Mouse (Mus musculus): ENCODE data around the gene Igf2bp3. TPM values are rescaled to one million over a fixed set of nuclear protein-coding genes. Genes with fewer than 3 reads are reported as not detected.

The Igf2bp3 gene
- polyA plus RNA-seq, 1 experiment from 2014 or later = 122 TPM

GRCm38 (mm10) chr6:49057053-49058021 is 157.4 kb downstream of the Igf2bp3 start:
- ATAC-seq (ENCODE audit: insufficient number of reproducible peaks, insufficient read depth, low FRiP score, low TSS enrichment, low read depth) = 0 out of 2 replicates have a peak, but pooled peaks have one; percentile 31
- H3K36me3 ChIP-seq = no peaks in the 10 kb centered on the region
- peaks cover 4% of the 10 kb centered on the region; the same call in 1 of the 2 replicates for H3K9me3 ChIP-seq
- H3K4me3 ChIP-seq (replicated peaks) = no peak overlapping the region
- no peak overlapping the region for H3K9ac ChIP-seq (replicated peaks)
- 0 out of 2 replicates have a peak, but pooled peaks cover 3% of the 10 kb centered on the region for H3K27me3 ChIP-seq
- H3K4me1 ChIP-seq (replicated peaks) = peaks cover 8% of the 10 kb centered on the region; the same call in 1 of the 2 replicates
- WGBS = 43% methylated on average over 8 of the region's 8 CpGs
- no peak overlapping the region for H3K27ac ChIP-seq
- no peak overlapping the region for H3K4me2 ChIP-seq

GRCm38 (mm10) chr6:49056009-49056408 is 158.7 kb downstream of the Igf2bp3 start:
- Histone ChIP-seq H3K4me3 (replicated peaks) (no peak overlapping the region), H3K27me3 (0 out of 2 replicates have a peak, but pooled peaks cover 3% of the 10 kb centered on the region), H3K27ac (no peak overlapping the region), H3K4me1 (replicated peaks) (peaks cover 8% of the 10 kb centered on the region; the same call in 1 of the 2 replicates), H3K9me3 (peaks cover 4% of the 10 kb centered on the region; the same call in 1 of the 2 replicates), H3K4me2 (no peak overlapping the region), H3K9ac (replicated peaks) (no peak overlapping the region), H3K36me3 (no peaks in the 10 kb centered on the region)
- ATAC-seq (ENCODE audit: insufficient number of reproducible peaks, insufficient read depth, low FRiP score, low TSS enrichment, low read depth) = no peak
- WGBS = 82% methylated on average over 9 of the region's 9 CpGs

- 0 out of 2 replicates have a peak overlapping the region, but pooled peaks have one; percentile 0 for H3K27ac ChIP-seq
- H3K9me3 ChIP-seq = peaks cover 4% of the 10 kb centered on the region; the same call in 1 of the 2 replicates
- 18% methylated on average over 7 of the region's 7 CpGs for WGBS
- H3K9ac ChIP-seq (replicated peaks) = no peak overlapping the region
- 0 out of 2 replicates have a peak, but pooled peaks cover 3% of the 10 kb centered on the region for H3K27me3 ChIP-seq
- ATAC-seq (ENCODE audit: insufficient number of reproducible peaks, insufficient read depth, low FRiP score, low TSS enrichment, low read depth) = no peak
- no peak overlapping the region for H3K4me2 ChIP-seq
- H3K4me1 ChIP-seq (replicated peaks) = peaks cover 8% of the 10 kb centered on the region; the same call in 1 of the 2 replicates
- no peak overlapping the region for H3K4me3 ChIP-seq (replicated peaks)
- no peaks in the 10 kb centered on the region for H3K36me3 ChIP-seq
Measured at GRCm38 (mm10) chr6:49055256-49055733, 159.5 kb downstream of the Igf2bp3 start.

- WGBS = 78% methylated on average over 5 of the region's 5 CpGs
- H3K4me3 ChIP-seq (replicated peaks) = no peak overlapping the region
- ATAC-seq (ENCODE audit: insufficient number of reproducible peaks, insufficient read depth, low FRiP score, low TSS enrichment, low read depth) = no peak
- H3K4me1 ChIP-seq (replicated peaks) = peaks cover 8% of the 10 kb centered on the region; the same call in 1 of the 2 replicates
- H3K9ac ChIP-seq (replicated peaks) = no peak overlapping the region
- no peaks in the 10 kb centered on the region for H3K36me3 ChIP-seq
- no peak overlapping the region for H3K27ac ChIP-seq
- no peak overlapping the region for H3K4me2 ChIP-seq
- peaks cover 4% of the 10 kb centered on the region; the same call in 1 of the 2 replicates for H3K9me3 ChIP-seq
- no peaks in the 10 kb centered on the region for H3K27me3 ChIP-seq
Measured at GRCm38 (mm10) chr6:49052191-49052590, 162.6 kb downstream of the Igf2bp3 start.

- WGBS = 79% methylated on average over 11 of the region's 11 CpGs
- H3K27ac ChIP-seq = no peak overlapping the region
- H3K9me3 ChIP-seq = peaks cover 4% of the 10 kb centered on the region; the same call in 1 of the 2 replicates
- peaks cover 12% of the 10 kb centered on the region; the same call in 1 of the 2 replicates for H3K4me1 ChIP-seq (replicated peaks)
- H3K4me3 ChIP-seq (replicated peaks) = no peak overlapping the region
- ATAC-seq (ENCODE audit: insufficient number of reproducible peaks, insufficient read depth, low FRiP score, low TSS enrichment, low read depth) = no peak
- no peak overlapping the region for H3K9ac ChIP-seq (replicated peaks)
- H3K4me2 ChIP-seq = no peak overlapping the region
- H3K36me3 ChIP-seq = no peaks in the 10 kb centered on the region
- H3K27me3 ChIP-seq = no peaks in the 10 kb centered on the region
Measured at GRCm38 (mm10) chr6:49050677-49051410, 163.9 kb downstream of the Igf2bp3 start.

- no peak overlapping the region for H3K4me2 ChIP-seq
- no peak overlapping the region for H3K4me3 ChIP-seq (replicated peaks)
- ATAC-seq (ENCODE audit: insufficient number of reproducible peaks, insufficient read depth, low FRiP score, low TSS enrichment, low read depth) = no peak
- H3K36me3 ChIP-seq = no peaks in the 10 kb centered on the region
- no peaks in the 10 kb centered on the region for H3K9me3 ChIP-seq
- peaks cover 3% of the 10 kb centered on the region; the same call in 1 of the 2 replicates for H3K4me1 ChIP-seq (replicated peaks)
- H3K27me3 ChIP-seq = no peaks in the 10 kb centered on the region
- no peak overlapping the region for H3K27ac ChIP-seq
- no peak overlapping the region for H3K9ac ChIP-seq (replicated peaks)
- 90% methylated on average over 10 of the region's 10 CpGs for WGBS
Measured at GRCm38 (mm10) chr6:49048395-49048794, 166.4 kb downstream of the Igf2bp3 start.

GRCm38 (mm10) chr6:49047848-49048247 is 166.9 kb downstream of the Igf2bp3 start:
- WGBS = 74% methylated on average over 10 of the region's 10 CpGs

DNA sequence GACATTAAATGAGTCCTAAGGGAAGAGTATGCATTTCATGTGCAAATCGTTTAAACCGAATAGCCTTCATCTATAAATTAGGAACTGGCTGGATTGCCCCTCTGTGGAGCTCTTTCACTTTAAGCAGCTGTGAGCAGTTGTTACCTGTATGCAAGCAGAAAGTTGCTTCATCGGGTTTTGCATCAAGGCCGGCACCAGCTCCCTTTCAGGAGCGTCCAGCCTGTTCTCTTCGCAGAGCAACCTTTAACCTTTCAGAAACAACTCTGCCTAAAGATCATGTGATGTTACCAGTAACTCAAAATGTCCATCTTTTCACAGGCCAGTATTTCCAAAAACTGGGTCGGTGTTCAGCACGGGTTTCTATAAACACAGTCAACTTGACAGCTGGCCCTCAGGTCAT is 167.8 kb downstream of the Igf2bp3 start:
- no peak overlapping the region for H3K9ac ChIP-seq (replicated peaks)
- no peaks in the 10 kb centered on the region for H3K36me3 ChIP-seq
- no peak for ATAC-seq (ENCODE audit: insufficient number of reproducible peaks, insufficient read depth, low FRiP score, low TSS enrichment, low read depth)
- H3K27ac ChIP-seq = no peak overlapping the region
- no peak overlapping the region for H3K4me2 ChIP-seq
- peaks cover 3% of the 10 kb centered on the region; the same call in 1 of the 2 replicates for H3K4me1 ChIP-seq (replicated peaks)
- H3K4me3 ChIP-seq (replicated peaks) = no peak overlapping the region
- H3K27me3 ChIP-seq = no peaks in the 10 kb centered on the region
- H3K9me3 ChIP-seq = no peaks in the 10 kb centered on the region
- 71% methylated on average over 8 of the region's 8 CpGs for WGBS

More at GRCm38 (mm10) chr6:49047848-49048247, 166.9 kb downstream of the Igf2bp3 start:
- Histone ChIP-seq H3K27ac (no peak overlapping the region), H3K27me3 (no peaks in the 10 kb centered on the region), H3K36me3 (no peaks in the 10 kb centered on the region), H3K4me3 (replicated peaks) (no peak overlapping the region), H3K4me2 (no peak overlapping the region), H3K4me1 (replicated peaks) (peaks cover 3% of the 10 kb centered on the region; the same call in 1 of the 2 replicates), H3K9me3 (no peaks in the 10 kb centered on the region), H3K9ac (replicated peaks) (no peak overlapping the region)
- ATAC-seq (ENCODE audit: insufficient number of reproducible peaks, insufficient read depth, low FRiP score, low TSS enrichment, low read depth) = no peak

- ATAC-seq (ENCODE audit: insufficient number of reproducible peaks, insufficient read depth, low FRiP score, low TSS enrichment, low read depth) = no peak
- H3K9me3 ChIP-seq = no peaks in the 10 kb centered on the region
- no peak overlapping the region for H3K9ac ChIP-seq (replicated peaks)
- H3K36me3 ChIP-seq = no peaks in the 10 kb centered on the region
- H3K27me3 ChIP-seq = no peaks in the 10 kb centered on the region
- 72% methylated on average over 6 of the region's 6 CpGs for WGBS
- peaks cover 3% of the 10 kb centered on the region; the same call in 1 of the 2 replicates for H3K4me1 ChIP-seq (replicated peaks)
- H3K4me3 ChIP-seq (replicated peaks) = no peak overlapping the region
- no peak overlapping the region for H3K4me2 ChIP-seq
- H3K27ac ChIP-seq = no peak overlapping the region
Measured at GRCm38 (mm10) chr6:49046502-49046901, 168.3 kb downstream of the Igf2bp3 start.

- WGBS = 19% methylated on average over 18 of the region's 18 CpGs
- Histone ChIP-seq H3K4me3 (replicated peaks) (peak overlapping the region; percentile 33), H3K27ac (no peak overlapping the region)
Measured at GRCm38 (mm10) chr6:49039470-49040180, 175.1 kb downstream of the Igf2bp3 start.

More at GRCm38 (mm10) chr6:49039470-49040180, 175.1 kb downstream of the Igf2bp3 start:
- ATAC-seq (ENCODE audit: insufficient number of reproducible peaks, insufficient read depth, low FRiP score, low TSS enrichment, low read depth) = no peak
- H3K9me3 ChIP-seq = no peaks in the 10 kb centered on the region
- peaks cover 12% of the 10 kb centered on the region for H3K4me1 ChIP-seq (replicated peaks)
- peaks cover 23% of the 10 kb centered on the region for H3K27me3 ChIP-seq
- peak overlapping the region; percentile 54 for H3K4me2 ChIP-seq
- no peak overlapping the region; the same call in 1 of the 2 replicates for H3K9ac ChIP-seq (replicated peaks)
- H3K36me3 ChIP-seq = no peaks in the 10 kb centered on the region

All from limb, embryonic 12.5 days (tissue).